Mouse (Mus musculus) bone marrow, adult 2 months (tissue): ENCODE measurements at regions not wholly inside any gene's neighbourhood (a gene's known extent, or its start where the extent isn't known, plus 50 kb on each side); places are given as distances from the start of the nearest gene placed in this dataset.

ENCODE experiments used
- CTCF ChIP-seq: fragments of 200-500 bp; IDR thresholded peaks from 2 replicates; pipeline ENCODE4 v1.5.1; 2011; ENCODE audit warnings: low read length, control low read depth; ENCODE audit not compliant: control insufficient read depth, insufficient read depth
- POLR2A ChIP-seq: fragments of 200-500 bp; IDR thresholded peaks from 2 replicates; pipeline ENCODE4 v1.6.1; 2011; ENCODE audit warnings: low read depth, mild to moderate bottlenecking, control low read depth, low read length, borderline replicate concordance; ENCODE audit not compliant: control insufficient read depth

DNA sequence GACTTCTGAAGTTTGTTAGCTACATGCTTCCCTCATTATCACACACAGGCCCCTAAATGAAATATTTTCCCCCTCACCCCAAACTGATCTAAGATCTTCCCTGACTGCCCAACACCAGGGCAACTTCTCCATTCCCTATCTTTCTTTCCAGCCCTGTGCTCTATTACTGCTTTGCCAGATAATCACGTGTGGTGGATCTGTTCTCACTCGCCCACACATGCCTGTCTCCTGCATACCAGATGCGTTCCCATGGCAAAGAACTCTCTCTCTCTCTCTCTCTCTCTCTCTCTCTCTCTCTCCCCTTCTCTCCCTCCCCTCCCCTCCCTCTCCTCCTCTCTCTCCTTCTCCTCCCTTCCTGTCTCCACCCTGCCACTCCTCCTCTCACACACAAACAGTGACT lies 88.8 kb upstream of the Npy2r start:
- TF ChIP-seq CTCF (no peak), POLR2A (no peak)
